ENCODE assay signal across 9 mouse cellular contexts in genomic region chr11:115920110-115920818, GRCm38 (mm10). TPM values are rescaled to one million over a fixed set of nuclear protein-coding genes. Genes with fewer than 3 reads are reported as not detected.
DNase-seq lines count a peak whose midpoint lies in the region; ATAC-seq and TF ChIP-seq lines count a peak whose summit lies in the region.
"Had no signal": no experiment of that assay in that cellular context is flagged by ENCODE, and none has a peak within 500 bp of the region (broad histone marks: within the 10 kb centered on the region; RNA-seq: fewer than 3 reads in every experiment).

No protein-coding gene starts in this region.

- peak; percentile 45 for DNase-seq in forebrain, postnatal 0 days
- DNase-seq in testis, postnatal 10 days (ENCODE audit: low spot score), result peak; percentile 69
- no peak for DNase-seq in testis, postnatal 14 days (ENCODE audit: low spot score)
- peak; percentile 55 to 80 for DNase-seq in cerebellum, postnatal 25 days
- peak; percentile 51 for DNase-seq in limb, embryonic 10.5 days (ENCODE audit: low spot score)
- peak; percentile 76 for DNase-seq in retina, embryonic 14.5 days (ENCODE audit: low spot score)
- no peak for DNase-seq in urinary bladder, adult 2 months (ENCODE audit: low spot score)

- TF ChIP-seq CTCF in forebrain, postnatal 0 days (IDR thresholded peaks at IDR 0.05; ENCODE audit: low read depth), result peak; percentile 66

- no peak overlapping the region for H3K4me3 ChIP-seq in forebrain, postnatal 0 days (ENCODE audit: low read depth, low read length)
- H3K4me3 ChIP-seq in forebrain, embryonic 12.5 days (replicated peaks), result no peak overlapping the region
- no peak overlapping the region for H3K4me3 ChIP-seq in limb, embryonic 10.5 days
- H3K4me3 ChIP-seq: limb, embryonic 12.5 days had no signal

- WGBS in forebrain, postnatal 0 days, result 36% methylated on average over 6 of the region's 6 CpGs
- 44% methylated on average over 6 of the region's 6 CpGs for whole genome bisulfite sequencing in forebrain, embryonic 12.5 days
- WGBS in limb, embryonic 10.5 days, result 54% methylated on average over 6 of the region's 6 CpGs

- H3K27ac ChIP-seq in forebrain, postnatal 0 days (ENCODE audit: low read depth, low read length), result no peak overlapping the region
- no peak overlapping the region for H3K27ac ChIP-seq in forebrain, embryonic 12.5 days
- H3K27ac ChIP-seq in limb, embryonic 10.5 days, result no peak overlapping the region
- H3K27ac ChIP-seq: limb, embryonic 12.5 days had no signal

- peak; percentile 38; the same call in 1 of the 2 replicates for ATAC-seq in forebrain, postnatal 0 days
- no peak for ATAC-seq in forebrain, embryonic 12.5 days (ENCODE audit: low FRiP score)

- no peak overlapping the region for H3K4me2 ChIP-seq in forebrain, postnatal 0 days (ENCODE audit: low read depth)
- H3K4me2 ChIP-seq in forebrain, embryonic 12.5 days, result no peak overlapping the region
- H3K4me2 ChIP-seq: limb, embryonic 12.5 days had no signal

- no peaks in the 10 kb centered on the region for H3K9me3 ChIP-seq in forebrain, postnatal 0 days (ENCODE audit: low read length)
- H3K9me3 ChIP-seq in forebrain, embryonic 12.5 days, result no peaks in the 10 kb centered on the region
- H3K9me3 ChIP-seq in limb, embryonic 10.5 days (replicated peaks), result no peaks in the 10 kb centered on the region
- H3K9me3 ChIP-seq: limb, embryonic 12.5 days had no signal

- H3K36me3 ChIP-seq in forebrain, postnatal 0 days (ENCODE audit: insufficient read depth), result peaks cover 42% of the 10 kb centered on the region
- peaks cover 52% of the 10 kb centered on the region for H3K36me3 ChIP-seq in forebrain, embryonic 12.5 days (replicated peaks)
- peaks cover 66% of the 10 kb centered on the region for H3K36me3 ChIP-seq in limb, embryonic 10.5 days

- no peak overlapping the region for H3K9ac ChIP-seq in forebrain, postnatal 0 days
- no peak overlapping the region for H3K9ac ChIP-seq in forebrain, embryonic 12.5 days
- H3K9ac ChIP-seq: limb, embryonic 12.5 days had no signal

- H3K4me1 ChIP-seq in forebrain, postnatal 0 days (ENCODE audit: insufficient read depth), result no peaks in the 10 kb centered on the region
- H3K4me1 ChIP-seq in forebrain, embryonic 12.5 days, result no peaks in the 10 kb centered on the region
- H3K4me1 ChIP-seq in limb, embryonic 10.5 days, result no peaks in the 10 kb centered on the region
- H3K4me1 ChIP-seq: limb, embryonic 12.5 days had no signal

- H3K27me3 ChIP-seq in forebrain, postnatal 0 days (ENCODE audit: insufficient read depth, low read length), result no peaks in the 10 kb centered on the region
- H3K27me3 ChIP-seq in forebrain, embryonic 12.5 days, result no peaks in the 10 kb centered on the region
- H3K27me3 ChIP-seq in limb, embryonic 10.5 days (ENCODE audit: low read depth, poor library complexity, severe bottlenecking), result no peaks in the 10 kb centered on the region
- H3K27me3 ChIP-seq: limb, embryonic 12.5 days had no signal

RNA-seq across cellular contexts. Expression of gene Smim6, which starts 8.4 kb away (rescaled TPM):
- total RNA-seq in forebrain, postnatal 0 days (2014; rRNA removed), result not detected in 2 replicates
- polyA plus RNA-seq in forebrain, postnatal 0 days (2015; fragmentation: Nextera tagmentation; extraction: Ambion mirVana), result 0.27 TPM in 1 of 2 replicates, not detected in the other
- 0.49 and 1.1 TPM in 2 replicates for polyA plus RNA-seq in forebrain, embryonic 12.5 days (2016; fragmentation: Nextera tagmentation; extraction: Ambion mirVana)
- 1.0 and 1.1 TPM in 2 replicates for polyA plus RNA-seq in limb, embryonic 10.5 days (2016; fragmentation: Nextera tagmentation; extraction: Ambion mirVana)
- polyA plus RNA-seq in urinary bladder, adult 2 months (2012; rRNA removed), result 16.9 and 17.8 TPM in 2 replicates

RNA-seq across cellular contexts. Expression of gene Sap30bp, which starts 12.8 kb away (rescaled TPM):
- 60.4 and 70.9 TPM in 2 replicates for total RNA-seq in forebrain, postnatal 0 days (2014; rRNA removed)
- 49.5 and 59.4 TPM in 2 replicates for polyA plus RNA-seq in forebrain, postnatal 0 days (2015; fragmentation: Nextera tagmentation; extraction: Ambion mirVana)
- polyA plus RNA-seq in forebrain, embryonic 12.5 days (2016; fragmentation: Nextera tagmentation; extraction: Ambion mirVana), result 56.8 and 61.9 TPM in 2 replicates
- polyA plus RNA-seq in limb, embryonic 10.5 days (2016; fragmentation: Nextera tagmentation; extraction: Ambion mirVana), result 47.9 and 52.2 TPM in 2 replicates
- polyA plus RNA-seq in urinary bladder, adult 2 months (2012; rRNA removed), result 31.6 and 33.7 TPM in 2 replicates

RNA-seq across cellular contexts. Expression of gene Recql5, which starts 13.0 kb away (rescaled TPM):
- 14.5 and 18.9 TPM in 2 replicates for total RNA-seq in forebrain, postnatal 0 days (2014; rRNA removed)
- 6.9 and 8.4 TPM in 2 replicates for polyA plus RNA-seq in forebrain, postnatal 0 days (2015; fragmentation: Nextera tagmentation; extraction: Ambion mirVana)
- polyA plus RNA-seq in forebrain, embryonic 12.5 days (2016; fragmentation: Nextera tagmentation; extraction: Ambion mirVana), result 32.5 and 33.4 TPM in 2 replicates
- polyA plus RNA-seq in limb, embryonic 10.5 days (2016; fragmentation: Nextera tagmentation; extraction: Ambion mirVana), result 30.4 and 34.6 TPM in 2 replicates
- 26.4 and 29.5 TPM in 2 replicates for polyA plus RNA-seq in urinary bladder, adult 2 months (2012; rRNA removed)

RNA-seq across cellular contexts. Expression of gene Smim5, which starts 20.5 kb away (rescaled TPM):
- total RNA-seq in forebrain, postnatal 0 days (2014; rRNA removed), result 0.95 and 1.0 TPM in 2 replicates
- polyA plus RNA-seq in forebrain, postnatal 0 days (2015; fragmentation: Nextera tagmentation; extraction: Ambion mirVana), result 2.4 and 2.5 TPM in 2 replicates
- 1.1 and 1.3 TPM in 2 replicates for polyA plus RNA-seq in forebrain, embryonic 12.5 days (2016; fragmentation: Nextera tagmentation; extraction: Ambion mirVana)
- polyA plus RNA-seq in limb, embryonic 10.5 days (2016; fragmentation: Nextera tagmentation; extraction: Ambion mirVana), result 1.7 and 2.0 TPM in 2 replicates
- 7.0 and 10.4 TPM in 2 replicates for polyA plus RNA-seq in urinary bladder, adult 2 months (2012; rRNA removed)

RNA-seq across cellular contexts. Expression of gene Itgb4, which starts 54.2 kb away (rescaled TPM):
- 0.46 and 1.1 TPM in 2 replicates for total RNA-seq in forebrain, postnatal 0 days (2014; rRNA removed)
- polyA plus RNA-seq in forebrain, postnatal 0 days (2015; fragmentation: Nextera tagmentation; extraction: Ambion mirVana), result 0.93 and 1.3 TPM in 2 replicates
- polyA plus RNA-seq in forebrain, embryonic 12.5 days (2016; fragmentation: Nextera tagmentation; extraction: Ambion mirVana), result 0.94 and 1.0 TPM in 2 replicates
- polyA plus RNA-seq in limb, embryonic 10.5 days (2016; fragmentation: Nextera tagmentation; extraction: Ambion mirVana), result 0.90 and 1.6 TPM in 2 replicates
- polyA plus RNA-seq in urinary bladder, adult 2 months (2012; rRNA removed), result 24.7 and 35.7 TPM in 2 replicates

Comparison
In these comparisons a context has a peak if more than half of its experiments do, and no peak if none do; other contexts are left out.
1. DNase-seq: peak in forebrain, postnatal 0 days (single experiment), testis, postnatal 10 days (single experiment), cerebellum, postnatal 25 days (2 of 2), limb, embryonic 10.5 days (single experiment) and retina, embryonic 14.5 days (single experiment); none in testis, postnatal 14 days (single experiment) and urinary bladder, adult 2 months (single experiment).